Mouse (Mus musculus): Measurements from ENCODE around the gene Lrch4.

The Lrch4 gene

GRCm38 (mm10) chr5:137652474-137652873 is 23.6 kb downstream of the Lrch4 start:
- DNase-seq (ENCODE audit: low spot score in 2 of 2): peak in 1 of 2 experiments; percentile 65

- no peak for DNase-seq (ENCODE audit: low spot score in 2 of 2)
Measured at GRCm38 (mm10) chr5:137653366-137653765, 24.4 kb downstream of the Lrch4 start.

GRCm38 (mm10) chr5:137654746-137655145 is 25.8 kb downstream of the Lrch4 start:
- no peak for DNase-seq (ENCODE audit: low spot score in 2 of 2)

GRCm38 (mm10) chr5:137656977-137657376 is 28.1 kb downstream of the Lrch4 start:
- peak in 1 of 2 experiments; percentile 77 for DNase-seq (ENCODE audit: low spot score in 2 of 2)

- no peak for DNase-seq (ENCODE audit: low spot score in 2 of 2)
Measured at GRCm38 (mm10) chr5:137660064-137660688, 31.3 kb downstream of the Lrch4 start.

GRCm38 (mm10) chr5:137663057-137663456 is 34.1 kb downstream of the Lrch4 start:
- no peak for DNase-seq (ENCODE audit: low spot score in 2 of 2)

GRCm38 (mm10) chr5:137668971-137669370 is 40.0 kb downstream of the Lrch4 start:
- DNase-seq (ENCODE audit: low spot score in 2 of 2): peak in 1 of 2 experiments; percentile 29

GRCm38 (mm10) chr5:137670240-137670639 is 41.3 kb downstream of the Lrch4 start:
- no peak for DNase-seq (ENCODE audit: low spot score in 2 of 2)

GRCm38 (mm10) chr5:137671443-137672240 is 42.7 kb downstream of the Lrch4 start:
- DNase-seq (ENCODE audit: low spot score in 2 of 2): no peak

- no peak for DNase-seq (ENCODE audit: low spot score in 2 of 2)
Measured at GRCm38 (mm10) chr5:137672361-137672760, 43.4 kb downstream of the Lrch4 start.

GRCm38 (mm10) chr5:137673015-137673414 is 44.1 kb downstream of the Lrch4 start:
- DNase-seq (ENCODE audit: low spot score in 2 of 2): no peak

- no peak for DNase-seq (ENCODE audit: low spot score in 2 of 2)
Measured at GRCm38 (mm10) chr5:137674786-137675185, 45.9 kb downstream of the Lrch4 start.

GRCm38 (mm10) chr5:137677859-137678258 is 48.9 kb downstream of the Lrch4 start:
- DNase-seq (ENCODE audit: low spot score in 2 of 2): no peak

GRCm38 (mm10) chr5:137678736-137679135 is 49.8 kb downstream of the Lrch4 start:
- no peak for DNase-seq (ENCODE audit: low spot score in 2 of 2)

- no peak for DNase-seq (ENCODE audit: low spot score in 2 of 2)
Measured at GRCm38 (mm10) chr5:137679726-137680125, 50.8 kb downstream of the Lrch4 start.

GRCm38 (mm10) chr5:137682526-137682925 is 53.6 kb downstream of the Lrch4 start:
- DNase-seq (ENCODE audit: low spot score in 2 of 2): no peak

GRCm38 (mm10) chr5:137683388-137684293 is 54.7 kb downstream of the Lrch4 start:
- DNase-seq (ENCODE audit: low spot score in 2 of 2): no peak

GRCm38 (mm10) chr5:137684294-137685123 is 55.6 kb downstream of the Lrch4 start, which contains the start of gene Agfg2:
TSS of gene Agfg2 (minus strand) at chr5:137684726.
- DNase-seq (ENCODE audit: low spot score in 2 of 2): peak; percentile 90 to 96

- DNase-seq (ENCODE audit: low spot score in 2 of 2): no peak
Measured at GRCm38 (mm10) chr5:137685653-137686052, 56.7 kb downstream of the Lrch4 start.

GRCm38 (mm10) chr5:137686127-137686790 is 57.3 kb downstream of the Lrch4 start:
- DNase-seq (ENCODE audit: low spot score in 2 of 2): no peak

- no peak for DNase-seq (ENCODE audit: low spot score in 2 of 2)
Measured at GRCm38 (mm10) chr5:137689974-137690373, 61.1 kb downstream of the Lrch4 start.

Measured in cerebellum, postnatal 4 days (tissue).